Mouse (Mus musculus) retina, embryonic 14.5 days (tissue): ENCODE measurements around the gene Cux1.

Experiments
- DNase-seq: peaks from one replicate; pipeline ENCODE4 v3.0.0-alpha.2; 2015; ENCODE audit warnings: low spot score

Cux1 gene

GRCm38 (mm10) chr5:136568026-136568765 is 906 bp upstream of the Cux1 start:
- peak; percentile 65 for DNase-seq

DNA sequence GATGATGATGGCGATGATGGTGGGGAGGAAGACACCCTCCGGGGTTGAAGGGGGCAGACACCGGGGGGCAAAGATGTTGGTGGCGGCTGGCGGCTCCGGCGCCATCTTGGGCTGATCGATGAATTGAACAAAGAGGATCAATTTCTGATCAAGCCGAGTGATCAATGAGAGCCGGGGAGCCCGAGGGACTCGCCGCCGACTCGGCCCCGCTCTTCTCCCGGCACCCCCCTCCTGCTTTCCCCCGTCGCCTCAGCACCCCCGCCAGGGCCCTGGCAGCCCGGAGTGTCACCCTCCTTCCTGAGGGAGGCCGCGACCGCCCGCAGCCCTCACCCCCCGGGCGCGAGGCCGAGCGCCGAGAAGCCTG is 496 bp downstream of the Cux1 start:
- DNase-seq = peak; percentile 68

GRCm38 (mm10) chr5:136566001-136566811 is 1.1 kb downstream of the Cux1 start:
- peak; percentile 62 for DNase-seq

- DNase-seq = peak; percentile 51
Observed at GRCm38 (mm10) chr5:136565311-136565811, 1.9 kb downstream of the Cux1 start.

GRCm38 (mm10) chr5:136564613-136565299 is 2.5 kb downstream of the Cux1 start:
- DNase-seq = peak; percentile 20

- no peak for DNase-seq
Observed at GRCm38 (mm10) chr5:136563996-136564395, 3.3 kb downstream of the Cux1 start.

DNA sequence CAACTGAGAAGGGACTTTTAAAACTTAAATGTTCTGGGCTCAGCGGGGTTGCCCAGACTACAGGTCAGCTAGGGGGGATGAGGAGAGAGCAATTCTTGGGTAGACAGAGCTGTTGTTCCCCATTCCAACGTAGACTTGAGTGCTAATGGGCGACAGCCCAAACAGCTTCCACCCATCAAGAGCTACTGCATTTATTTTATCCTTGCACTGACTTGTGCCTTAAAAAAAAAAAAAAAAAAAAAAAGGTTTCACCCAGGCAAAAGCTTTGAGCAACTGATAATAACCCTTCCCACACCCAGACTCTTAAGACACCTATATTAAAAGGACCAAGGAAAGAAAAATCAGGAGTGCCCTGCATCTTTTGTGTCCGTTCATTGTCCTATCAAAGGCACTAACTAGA is 4.2 kb downstream of the Cux1 start:
- DNase-seq = no peak

DNA sequence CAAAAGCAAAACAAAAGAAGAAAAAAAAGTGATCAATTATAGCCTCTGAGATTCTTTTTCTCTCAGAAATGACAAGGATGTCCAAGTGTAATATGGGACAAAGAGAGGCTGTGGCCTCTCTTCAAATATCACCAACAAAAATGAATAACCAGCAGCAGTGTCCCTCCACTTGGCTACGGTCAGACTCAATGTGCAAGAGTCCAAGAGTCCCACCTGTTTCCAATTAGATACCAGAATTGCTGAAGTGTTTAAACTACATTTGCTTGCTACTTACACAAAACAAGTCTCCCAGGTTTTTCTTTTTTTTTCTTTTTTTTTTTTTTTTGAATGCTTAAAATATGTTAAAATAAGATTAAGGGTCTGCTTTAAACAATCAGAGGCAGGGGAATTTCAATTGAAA is 5.1 kb downstream of the Cux1 start:
- no peak for DNase-seq

- DNase-seq = no peak
Observed at GRCm38 (mm10) chr5:136561641-136562040, 5.6 kb downstream of the Cux1 start.

DNA sequence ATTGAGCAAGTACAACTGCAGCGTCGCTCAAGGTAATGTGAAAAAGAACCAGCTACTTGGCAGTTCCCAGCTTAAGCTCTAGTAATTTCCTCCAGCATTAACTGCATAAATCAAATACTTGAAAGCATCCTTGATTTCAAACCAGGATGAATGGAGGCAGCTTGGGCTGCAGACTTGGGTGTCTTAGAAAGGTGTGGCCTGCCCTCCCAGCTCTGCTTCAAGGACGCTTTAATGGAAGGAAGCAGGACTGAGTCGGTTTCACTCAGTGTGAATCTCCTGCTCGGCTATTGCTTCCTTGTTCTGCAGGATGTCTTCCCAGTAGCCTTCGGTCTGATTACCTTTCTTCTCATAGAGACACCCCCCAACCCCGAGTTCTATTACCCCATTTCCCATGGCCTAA is 6.6 kb downstream of the Cux1 start:
- no peak for DNase-seq

DNA sequence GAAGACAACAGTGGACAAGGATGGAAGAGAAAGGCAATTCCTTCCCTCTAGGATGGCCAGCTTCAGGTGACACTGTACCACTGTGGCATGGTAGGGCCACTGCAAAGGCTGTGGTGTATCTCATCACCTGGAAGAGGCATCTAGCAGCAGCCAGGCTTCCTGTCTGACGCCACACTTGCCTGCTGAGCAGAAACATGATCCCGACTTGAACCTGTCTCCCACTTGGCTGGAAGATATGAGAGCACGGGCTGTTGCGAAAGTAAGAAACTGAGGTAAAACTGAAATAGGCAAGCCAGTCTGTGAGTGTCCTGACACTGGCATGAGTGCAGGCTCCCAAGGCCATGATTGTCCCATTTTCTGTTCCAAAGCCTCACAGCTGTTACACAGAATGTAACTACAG is 9.8 kb downstream of the Cux1 start:
- DNase-seq = no peak

GRCm38 (mm10) chr5:136556328-136557262 is 10.7 kb downstream of the Cux1 start:
- DNase-seq = no peak

- DNase-seq = no peak
Observed at GRCm38 (mm10) chr5:136555703-136556102, 11.6 kb downstream of the Cux1 start.

GRCm38 (mm10) chr5:136552832-136553231 is 14.5 kb downstream of the Cux1 start:
- no peak for DNase-seq

- DNase-seq = no peak
Observed at GRCm38 (mm10) chr5:136552093-136552492, 15.2 kb downstream of the Cux1 start.

- no peak for DNase-seq
Observed at GRCm38 (mm10) chr5:136551571-136551970, 15.7 kb downstream of the Cux1 start.

DNA sequence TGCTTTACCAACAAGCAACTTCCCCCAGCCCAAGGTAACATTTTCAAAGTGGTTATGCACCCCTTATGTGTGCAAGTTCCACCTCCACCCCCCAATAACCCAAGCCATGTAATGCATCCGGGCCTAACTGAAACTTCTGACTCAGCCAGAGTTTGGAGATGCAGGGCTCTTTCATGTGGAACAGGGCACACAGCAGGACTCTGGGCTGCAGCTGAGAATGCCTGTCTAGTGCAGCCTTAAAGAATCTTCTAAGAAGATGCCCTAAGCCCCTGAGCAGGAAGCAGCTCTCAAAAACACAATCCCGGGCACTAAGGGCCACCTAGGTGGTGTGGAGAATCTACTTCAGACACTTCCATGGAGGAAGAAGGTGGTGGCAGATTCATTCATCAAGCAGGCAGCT is 16.6 kb downstream of the Cux1 start:
- no peak for DNase-seq

- DNase-seq = no peak
Observed at GRCm38 (mm10) chr5:136548776-136549175, 18.5 kb downstream of the Cux1 start.

GRCm38 (mm10) chr5:136545061-136545460 is 22.2 kb downstream of the Cux1 start:
- no peak for DNase-seq

DNA sequence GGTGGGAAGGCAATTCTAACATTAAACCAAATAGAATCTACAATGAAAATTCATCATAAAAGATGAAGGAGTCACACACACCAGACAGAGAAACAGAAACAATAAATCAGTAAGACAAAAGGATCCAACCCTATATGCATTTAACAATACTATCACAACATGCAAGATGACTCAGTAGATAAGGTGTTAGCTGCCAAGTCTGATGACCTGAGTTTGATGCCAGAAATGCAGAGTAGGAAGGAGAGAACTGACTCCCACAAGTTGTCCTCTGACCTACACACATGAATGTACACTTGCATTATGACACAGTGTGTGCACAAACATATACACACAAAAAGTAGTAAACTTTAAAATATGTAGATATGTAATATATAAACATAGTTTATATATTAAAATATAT is 24.1 kb downstream of the Cux1 start:
- DNase-seq = no peak

DNA sequence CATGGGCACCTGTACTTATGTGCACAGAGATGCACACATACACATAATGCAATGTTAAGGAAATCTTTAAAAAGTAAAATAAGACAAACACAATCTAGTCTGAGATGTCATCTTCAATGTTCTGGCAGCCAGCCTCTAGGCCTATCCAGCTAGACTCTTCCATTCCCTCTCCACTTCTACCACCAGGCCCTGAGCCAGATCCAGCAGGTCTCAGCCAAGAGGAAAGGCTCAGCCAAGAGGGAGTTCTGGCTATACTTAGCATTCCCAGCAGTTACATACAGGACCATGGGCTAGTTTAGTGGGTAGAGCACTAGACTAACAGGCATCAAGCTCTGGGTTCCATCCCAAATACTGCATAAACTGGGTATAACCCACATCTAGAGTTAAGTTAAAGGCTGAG is 26.3 kb downstream of the Cux1 start:
- no peak for DNase-seq
